Mouse (Mus musculus): ENCODE measurements around the gene Cnnm1.

DNA sequence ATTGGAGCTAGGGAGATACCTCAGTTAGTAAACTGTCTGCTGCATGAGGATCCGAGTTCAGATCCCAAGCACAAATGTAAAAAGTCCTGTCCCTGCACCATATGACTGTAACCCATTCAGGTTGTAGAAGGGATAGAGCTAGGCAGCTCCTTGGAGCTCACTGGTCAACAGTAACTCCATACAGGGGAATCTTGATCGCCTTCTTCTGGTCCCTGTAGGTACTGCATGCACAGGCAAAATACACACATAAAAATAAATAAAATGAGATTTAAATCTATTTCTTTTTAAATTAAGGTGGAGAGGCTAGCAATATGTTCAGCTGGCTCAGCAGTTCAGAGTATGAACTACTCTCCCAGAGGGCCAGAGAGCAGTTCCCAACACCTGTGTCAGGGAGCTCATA lies 16.2 kb upstream of the Cnnm1 start:
- TF ChIP-seq CTCF (conservative IDR thresholded peaks at IDR 0.05; ENCODE audit: insufficient read depth, insufficient read length, low read depth, low read length) (no peak), POLR2A (IDR thresholded peaks at IDR 0.05; ENCODE audit: low read depth, low read length) (no peak)

All from kidney, adult 2 months (tissue).